Mouse (Mus musculus): ENCODE data around the gene Kitl. TPM values are rescaled to one million over a fixed set of nuclear protein-coding genes. Genes with fewer than 3 reads are reported as not detected.

Kitl gene
- total and polyA plus RNA-seq, 2 experiments from 2014 or later, result 81.6 to 110 TPM

- Histone ChIP-seq H3K9me3 (ENCODE audit: low read length) (no peaks in the 10 kb centered on the region), H3K27me3 (ENCODE audit: insufficient read depth, low read length) (no peaks in the 10 kb centered on the region), H3K9ac (no peak overlapping the region), H3K4me1 (ENCODE audit: insufficient read depth) (no peaks in the 10 kb centered on the region), H3K27ac (ENCODE audit: low read depth, low read length) (no peak overlapping the region), H3K4me2 (ENCODE audit: low read depth) (no peak overlapping the region), H3K4me3 (ENCODE audit: low read depth, low read length) (no peak overlapping the region), H3K36me3 (ENCODE audit: insufficient read depth) (no peaks in the 10 kb centered on the region)
- no peak for ATAC-seq
- DNase-seq, result no peak
- no peak for TF ChIP-seq CTCF (IDR thresholded peaks at IDR 0.05; ENCODE audit: low read depth)
- WGBS, result 79% methylated on average over 9 of the region's 9 CpGs
Measured at GRCm38 (mm10) chr10:99992121-99992520, 23.3 kb upstream of the Kitl start.

- DNase-seq, result no peak
- Histone ChIP-seq H3K27me3 (ENCODE audit: insufficient read depth, low read length) (no peaks in the 10 kb centered on the region), H3K27ac (ENCODE audit: low read depth, low read length) (no peak overlapping the region), H3K9me3 (ENCODE audit: low read length) (no peaks in the 10 kb centered on the region), H3K4me1 (ENCODE audit: insufficient read depth) (no peaks in the 10 kb centered on the region), H3K36me3 (ENCODE audit: insufficient read depth) (no peaks in the 10 kb centered on the region), H3K4me2 (ENCODE audit: low read depth) (no peak overlapping the region), H3K4me3 (ENCODE audit: low read depth, low read length) (no peak overlapping the region), H3K9ac (no peak overlapping the region)
- no peak for ATAC-seq
- 72% methylated on average over 4 of the region's 4 CpGs for WGBS
- TF ChIP-seq CTCF (IDR thresholded peaks at IDR 0.05; ENCODE audit: low read depth), result no peak
Measured at GRCm38 (mm10) chr10:100001452-100001851, 14.0 kb upstream of the Kitl start.

- Histone ChIP-seq H3K27ac (ENCODE audit: low read depth, low read length) (no peak overlapping the region), H3K36me3 (ENCODE audit: insufficient read depth) (no peaks in the 10 kb centered on the region), H3K4me3 (ENCODE audit: low read depth, low read length) (no peak overlapping the region), H3K4me2 (ENCODE audit: low read depth) (no peak overlapping the region), H3K27me3 (ENCODE audit: insufficient read depth, low read length) (no peaks in the 10 kb centered on the region), H3K9me3 (ENCODE audit: low read length) (no peaks in the 10 kb centered on the region), H3K9ac (no peak overlapping the region), H3K4me1 (ENCODE audit: insufficient read depth) (no peaks in the 10 kb centered on the region)
- no peak for TF ChIP-seq CTCF (IDR thresholded peaks at IDR 0.05; ENCODE audit: low read depth)
- no peak for ATAC-seq
- DNase-seq, result no peak
- WGBS, result 87% methylated on average over 4 of the region's 4 CpGs
Measured at GRCm38 (mm10) chr10:100003797-100004196, 11.6 kb upstream of the Kitl start.

GRCm38 (mm10) chr10:100009681-100010080 lies 5.7 kb upstream of the Kitl start:
- 19% methylated on average over 6 of the region's 6 CpGs for WGBS
- Histone ChIP-seq H3K27me3 (ENCODE audit: insufficient read depth, low read length) (no peaks in the 10 kb centered on the region), H3K4me2 (ENCODE audit: low read depth) (peak overlapping the region; percentile 24; the same call in 1 of the 2 replicates), H3K9me3 (ENCODE audit: low read length) (no peaks in the 10 kb centered on the region), H3K4me3 (ENCODE audit: low read depth, low read length) (no peak overlapping the region), H3K36me3 (ENCODE audit: insufficient read depth) (no peaks in the 10 kb centered on the region), H3K9ac (no peak overlapping the region), H3K4me1 (ENCODE audit: insufficient read depth) (peaks cover 4% of the 10 kb centered on the region; the same call in 1 of the 2 replicates), H3K27ac (ENCODE audit: low read depth, low read length) (no peak overlapping the region)
- TF ChIP-seq CTCF (IDR thresholded peaks at IDR 0.05; ENCODE audit: low read depth), result no peak
- DNase-seq (no peak), ATAC-seq (no peak)

GRCm38 (mm10) chr10:100010291-100010690 lies 5.1 kb upstream of the Kitl start:
- Histone ChIP-seq H3K9ac (no peak overlapping the region), H3K36me3 (ENCODE audit: insufficient read depth) (no peaks in the 10 kb centered on the region), H3K4me3 (ENCODE audit: low read depth, low read length) (no peak overlapping the region), H3K4me1 (ENCODE audit: insufficient read depth) (peaks cover 4% of the 10 kb centered on the region; the same call in 1 of the 2 replicates), H3K9me3 (ENCODE audit: low read length) (no peaks in the 10 kb centered on the region), H3K27ac (ENCODE audit: low read depth, low read length) (no peak overlapping the region), H3K4me2 (ENCODE audit: low read depth) (peak overlapping the region; percentile 24), H3K27me3 (ENCODE audit: insufficient read depth, low read length) (no peaks in the 10 kb centered on the region)
- no peak for DNase-seq
- WGBS, result 50% methylated on average over 9 of the region's 9 CpGs
- TF ChIP-seq CTCF (IDR thresholded peaks at IDR 0.05; ENCODE audit: low read depth), result no peak
- no peak for ATAC-seq

- Histone ChIP-seq H3K4me2 (ENCODE audit: low read depth) (no peak overlapping the region), H3K9me3 (ENCODE audit: low read length) (no peaks in the 10 kb centered on the region), H3K4me3 (ENCODE audit: low read depth, low read length) (no peak overlapping the region), H3K9ac (no peak overlapping the region), H3K36me3 (ENCODE audit: insufficient read depth) (no peaks in the 10 kb centered on the region), H3K27ac (ENCODE audit: low read depth, low read length) (no peak overlapping the region), H3K4me1 (ENCODE audit: insufficient read depth) (peaks cover 13% of the 10 kb centered on the region), H3K27me3 (ENCODE audit: insufficient read depth, low read length) (no peaks in the 10 kb centered on the region)
- DNase-seq (no peak), ATAC-seq (no peak)
- WGBS, result 54% methylated on average over 2 of the region's 2 CpGs
- no peak for TF ChIP-seq CTCF (IDR thresholded peaks at IDR 0.05; ENCODE audit: low read depth)
Measured at GRCm38 (mm10) chr10:100014096-100014495, 1.3 kb upstream of the Kitl start.

GRCm38 (mm10) chr10:100016326-100016709 lies 888 bp downstream of the Kitl start:
- under 1% methylated on average over 28 of the region's 28 CpGs for WGBS

More at GRCm38 (mm10) chr10:100016326-100016709, 888 bp downstream of the Kitl start:
- H3K4me3 ChIP-seq (ENCODE audit: low read depth, low read length), result peak overlapping the region; percentile 77
- TF ChIP-seq CTCF (IDR thresholded peaks at IDR 0.05; ENCODE audit: low read depth), result peak; percentile 31; the same call in 1 of the 2 replicates
- peak overlapping the region; percentile 29 for H3K27ac ChIP-seq (ENCODE audit: low read depth, low read length)
- peaks cover 18% of the 10 kb centered on the region; the same call in 1 of the 2 replicates for H3K4me1 ChIP-seq (ENCODE audit: insufficient read depth)
- H3K36me3 ChIP-seq (ENCODE audit: insufficient read depth), result no peaks in the 10 kb centered on the region
- peak overlapping the region; percentile 50 for H3K9ac ChIP-seq
- DNase-seq, result peak; percentile 70
- no peaks in the 10 kb centered on the region for H3K9me3 ChIP-seq (ENCODE audit: low read length)
- ATAC-seq, result peak; percentile 51
- no peaks in the 10 kb centered on the region for H3K27me3 ChIP-seq (ENCODE audit: insufficient read depth, low read length)
- H3K4me2 ChIP-seq (ENCODE audit: low read depth), result peak overlapping the region; percentile 94
